Mouse (Mus musculus): ENCODE results near the gene Fes. TPM values are rescaled to one million over a fixed set of nuclear protein-coding genes. Genes with fewer than 3 reads are reported as not detected.

Gene Fes
- total RNA-seq (2021) = 10 to 100 TPM; 11.9 to 13.6 TPM

- intact Hi-C loops (cut with DNase I) = loop anchor here (10.0 kb wide), 1 partner anchor 297 kb away; the partner anchor contains the start of gene Crtc3
- peak; percentile 71 for DNase-seq (ENCODE audit: low spot score)
Observed at GRCm38 (mm10) chr7:80387633-80388543, at the start of gene Fes. Gene Fes (minus strand): TSS chr7:80387946.

GRCm38 (mm10) chr7:80436571-80436970 is 48.8 kb upstream of the Fes start:
- no peak for DNase-seq (ENCODE audit: low spot score)
- intact Hi-C loops (cut with DNase I) = no loop called here

- no peak for DNase-seq (ENCODE audit: low spot score)
- intact Hi-C loops (cut with DNase I) = no loop called here
Observed at GRCm38 (mm10) chr7:80435594-80435993, 47.8 kb upstream of the Fes start.

GRCm38 (mm10) chr7:80429661-80430060 is 41.9 kb upstream of the Fes start:
- intact Hi-C loops (cut with DNase I) = no loop called here

GRCm38 (mm10) chr7:80427730-80428129 is 40.0 kb upstream of the Fes start:
- no peak for DNase-seq (ENCODE audit: low spot score)
- intact Hi-C loops (cut with DNase I) = no loop called here

More at GRCm38 (mm10) chr7:80429661-80430060, 41.9 kb upstream of the Fes start:
- DNase-seq (ENCODE audit: low spot score) = no peak

GRCm38 (mm10) chr7:80426363-80426762 is 38.6 kb upstream of the Fes start:
- intact Hi-C loops (cut with DNase I) = no loop called here
- peak; percentile 33 for DNase-seq (ENCODE audit: low spot score)

GRCm38 (mm10) chr7:80424722-80425121 is 37.0 kb upstream of the Fes start:
- intact Hi-C loops (cut with DNase I) = no loop called here
- no peak for DNase-seq (ENCODE audit: low spot score)

- intact Hi-C loops (cut with DNase I) = no loop called here
- DNase-seq (ENCODE audit: low spot score) = no peak
Observed at GRCm38 (mm10) chr7:80422759-80423480, 35.2 kb upstream of the Fes start.

GRCm38 (mm10) chr7:80421576-80421975 is 33.8 kb upstream of the Fes start:
- intact Hi-C loops (cut with DNase I) = no loop called here
- DNase-seq (ENCODE audit: low spot score) = no peak

- intact Hi-C loops (cut with DNase I) = no loop called here
- DNase-seq (ENCODE audit: low spot score) = no peak
Observed at GRCm38 (mm10) chr7:80420586-80420985, 32.8 kb upstream of the Fes start.

GRCm38 (mm10) chr7:80419278-80419677 is 31.5 kb upstream of the Fes start:
- intact Hi-C loops (cut with DNase I) = no loop called here
- no peak for DNase-seq (ENCODE audit: low spot score)

GRCm38 (mm10) chr7:80418036-80418435 is 30.3 kb upstream of the Fes start:
- intact Hi-C loops (cut with DNase I) = no loop called here
- no peak for DNase-seq (ENCODE audit: low spot score)

GRCm38 (mm10) chr7:80417601-80418000 is 29.9 kb upstream of the Fes start:
- intact Hi-C loops (cut with DNase I) = no loop called here
- DNase-seq (ENCODE audit: low spot score) = no peak

- DNase-seq (ENCODE audit: low spot score) = no peak
- intact Hi-C loops (cut with DNase I) = no loop called here
Observed at GRCm38 (mm10) chr7:80416969-80417368, 29.2 kb upstream of the Fes start.

- DNase-seq (ENCODE audit: low spot score) = no peak
- intact Hi-C loops (cut with DNase I) = no loop called here
Observed at GRCm38 (mm10) chr7:80414303-80414855, 26.6 kb upstream of the Fes start.

GRCm38 (mm10) chr7:80413512-80414302 is 26.0 kb upstream of the Fes start:
- no peak for DNase-seq (ENCODE audit: low spot score)
- intact Hi-C loops (cut with DNase I) = no loop called here

- intact Hi-C loops (cut with DNase I) = no loop called here
- DNase-seq (ENCODE audit: low spot score) = no peak
Observed at GRCm38 (mm10) chr7:80412781-80413180, 25.0 kb upstream of the Fes start.

GRCm38 (mm10) chr7:80412279-80412678 is 24.5 kb upstream of the Fes start:
- intact Hi-C loops (cut with DNase I) = no loop called here
- no peak for DNase-seq (ENCODE audit: low spot score)

GRCm38 (mm10) chr7:80410380-80410779 is 22.6 kb upstream of the Fes start:
- intact Hi-C loops (cut with DNase I) = no loop called here
- no peak for DNase-seq (ENCODE audit: low spot score)

GRCm38 (mm10) chr7:80407712-80408111 is 20.0 kb upstream of the Fes start:
- intact Hi-C loops (cut with DNase I) = no loop called here
- no peak for DNase-seq (ENCODE audit: low spot score)

All from heart, postnatal 25 days (tissue).